Mouse (Mus musculus): ENCODE results near the gene Lyrm7.

GRCm38 (mm10) chr11:54807669-54808068 is 53.0 kb downstream of the Lyrm7 start:
- no peak for TF ChIP-seq POLR2A (IDR thresholded peaks at IDR 0.05; ENCODE audit: insufficient read depth, low read depth, low read length)
- no peak for TF ChIP-seq CTCF (IDR thresholded peaks at IDR 0.05; ENCODE audit: insufficient read depth, low read depth, low read length)

Measured in olfactory bulb, adult 2 months (tissue).